Mouse (Mus musculus) macrophage (primary cell): ENCODE measurements around the gene Plk4. TPM values are rescaled to one million over a fixed set of nuclear protein-coding genes. Genes with fewer than 3 reads are reported as not detected.
"Not testable (repeated sequence)": the region's sequence is repeated elsewhere in the genome, so short reads cannot be mapped to it uniquely, and the experiment has no call there.

ENCODE experiments used
- H3K27ac ChIP-seq: fragments of 350-480 bp; formaldehyde crosslinking; 2 replicates; pipeline ENCODE4 v1.9.0; 2021
- H3K36me3 ChIP-seq: fragments of 350-480 bp; formaldehyde crosslinking; 2 replicates; pipeline ENCODE4 v1.9.0; 2021; ENCODE audit errors: inconsistent target
- H3K4me3 ChIP-seq: fragments of 350-480 bp; formaldehyde crosslinking; 2 replicates; pipeline ENCODE4 v1.9.0; 2021; ENCODE audit errors: inconsistent target
- H3K79me2 ChIP-seq: fragments of 350-480 bp; formaldehyde crosslinking; 2 replicates; pipeline ENCODE4 v1.9.0; 2021; ENCODE audit errors: inconsistent target
- WGBS: methylation state at CpG from one replicate; pipeline ENCODE4 v1.1.7; 2026; ENCODE audit warnings: inconsistent platforms; ENCODE audit not compliant: missing documents; 5-methylcytosine and 5-hydroxymethylcytosine counted together
- polyA plus RNA-seq: library from polyadenylated mRNA; stranded (reverse); fragments of 250-400 nt; gene quantifications from 3 replicates; pipeline ENCODE4 v1.2.4, GENCODE M21; 2018; ENCODE audit warnings: inconsistent platforms
- total RNA-seq, 78 experiments: library from RNA; depleted of rRNA; stranded (reverse); fragments of 250-400 nt; gene quantifications; 1 replicate in 9 of 78; 2 replicates in 24 of 78; 3 replicates in 43 of 78; 4 replicates in 2 of 78; pipeline ENCODE4 v1.2.4; 2018; ENCODE audit warnings: inconsistent platforms in 56 of 78

Gene Plk4
- total RNA-seq (2018; cell fraction: chromatin; rRNA removed) = 10 to 100 TPM; 14.8 to 81.6 (median 25.4) TPM
- total RNA-seq (2018; cell fraction: cytosol; rRNA removed) = 10 to 100 TPM in 3 of 26 experiments, 1 to 10 TPM in 23; 3.5 to 11.5 (median 5.8) TPM
- 10 to 100 TPM; 11.9 to 45.1 (median 21.8) TPM for total RNA-seq (2018; cell fraction: nucleus; rRNA removed)
- 2.7 to 9.9 TPM (median 4.5 TPM) in 3 replicates for polyA plus RNA-seq

GRCm38 (mm10) chr3:40799530-40800372 is at the start of gene Plk4:
Gene Plk4 (plus strand): TSS chr3:40800019.
- Histone ChIP-seq H3K36me3 (no peaks in the 10 kb centered on the region), H3K79me2 (peaks cover 43% of the 10 kb centered on the region), H3K4me3 (peak within 1 kb of the TSS; percentile 61), H3K27ac (peak within 1 kb of the TSS; percentile 56)
- WGBS = 2% methylated on average over 65 of the region's 66 CpGs

- Histone ChIP-seq H3K4me3 (no peak overlapping the region), H3K79me2 (no peaks in the 10 kb centered on the region), H3K27ac (no peak overlapping the region), H3K36me3 (peaks cover 23% of the 10 kb centered on the region)
- WGBS = 61% methylated on average over 3 of the region's 3 CpGs
These were observed 39.1 kb upstream of the Plk4 start for GRCm38 (mm10) chr3:40760746-40761145.

- WGBS = 92% methylated on average over 2 of the region's 2 CpGs
These were observed 38.5 kb upstream of the Plk4 start for GRCm38 (mm10) chr3:40761312-40761711.

GRCm38 (mm10) chr3:40793783-40794182 is 6.0 kb upstream of the Plk4 start:
- H3K36me3 ChIP-seq = peaks cover 8% of the 10 kb centered on the region; the same call in 1 of the 2 replicates
- 100% methylated on average over 2 of the region's 2 CpGs for WGBS
- H3K79me2 ChIP-seq = no peaks in the 10 kb centered on the region
- H3K27ac ChIP-seq = no peak overlapping the region
- H3K4me3 ChIP-seq = no peak overlapping the region

More at GRCm38 (mm10) chr3:40761312-40761711, 38.5 kb upstream of the Plk4 start:
- peaks cover 23% of the 10 kb centered on the region for H3K36me3 ChIP-seq
- no peak overlapping the region for H3K4me3 ChIP-seq
- no peaks in the 10 kb centered on the region for H3K79me2 ChIP-seq
- no peak overlapping the region for H3K27ac ChIP-seq

GRCm38 (mm10) chr3:40798054-40798453 is 1.8 kb upstream of the Plk4 start:
- Histone ChIP-seq H3K36me3 (no peaks in the 10 kb centered on the region), H3K79me2 (peaks cover 26% of the 10 kb centered on the region), H3K27ac (no peak overlapping the region), H3K4me3 (no peak overlapping the region)
- WGBS = 100% methylated on average over 1 of the region's 1 CpGs

GRCm38 (mm10) chr3:40798500-40798899 is 1.3 kb upstream of the Plk4 start:
- H3K36me3 ChIP-seq = no peaks in the 10 kb centered on the region

GRCm38 (mm10) chr3:40800373-40800823 is 579 bp downstream of the Plk4 start:
- H3K27ac ChIP-seq = peak overlapping the region; percentile 36; the same call in 1 of the 2 replicates

More at GRCm38 (mm10) chr3:40798500-40798899, 1.3 kb upstream of the Plk4 start:
- Histone ChIP-seq H3K4me3 (no peak overlapping the region), H3K27ac (no peak overlapping the region), H3K79me2 (peaks cover 30% of the 10 kb centered on the region)
- 68% methylated on average over 7 of the region's 7 CpGs for WGBS

GRCm38 (mm10) chr3:40806871-40807270 is 7.1 kb downstream of the Plk4 start:
- 88% methylated on average over 2 of the region's 2 CpGs for WGBS
- H3K4me3 ChIP-seq = no peak overlapping the region
- H3K27ac ChIP-seq = no peak overlapping the region
- H3K36me3 ChIP-seq = 0 out of 2 replicates have a peak, but pooled peaks cover 2% of the 10 kb centered on the region
- peaks cover 61% of the 10 kb centered on the region for H3K79me2 ChIP-seq

More at GRCm38 (mm10) chr3:40800373-40800823, 579 bp downstream of the Plk4 start:
- Histone ChIP-seq H3K79me2 (peaks cover 49% of the 10 kb centered on the region), H3K4me3 (peak overlapping the region; percentile 61), H3K36me3 (no peaks in the 10 kb centered on the region)
- 1% methylated on average over 37 of the region's 37 CpGs for WGBS

GRCm38 (mm10) chr3:40808686-40809085 is 8.9 kb downstream of the Plk4 start:
- Histone ChIP-seq H3K4me3 (no peak overlapping the region), H3K36me3 (0 out of 2 replicates have a peak, but pooled peaks cover 13% of the 10 kb centered on the region), H3K79me2 (peaks cover 43% of the 10 kb centered on the region), H3K27ac (no peak overlapping the region)
- WGBS = 93% methylated on average over 10 of the region's 10 CpGs

- 0 out of 2 replicates have a peak, but pooled peaks cover 13% of the 10 kb centered on the region for H3K36me3 ChIP-seq
- WGBS = 97% methylated on average over 2 of the region's 2 CpGs
- H3K79me2 ChIP-seq = peaks cover 31% of the 10 kb centered on the region
- H3K27ac ChIP-seq = no peak overlapping the region
- no peak overlapping the region for H3K4me3 ChIP-seq
These were observed 10.1 kb downstream of the Plk4 start for GRCm38 (mm10) chr3:40809894-40810293.

GRCm38 (mm10) chr3:40813275-40813674 is 13.5 kb downstream of the Plk4 start:
- Histone ChIP-seq H3K36me3 (0 out of 2 replicates have a peak, but pooled peaks cover 14% of the 10 kb centered on the region), H3K27ac (no peak overlapping the region), H3K4me3 (no peak overlapping the region), H3K79me2 (no peaks in the 10 kb centered on the region; the same call in 1 of the 2 replicates)
- WGBS = 88% methylated on average over 2 of the region's 2 CpGs

- WGBS = 82% methylated on average over 5 of the region's 6 CpGs
These were observed 45.7 kb downstream of the Plk4 start for GRCm38 (mm10) chr3:40845521-40845920.

GRCm38 (mm10) chr3:40846473-40846956 is 46.7 kb downstream of the Plk4 start, which contains the start of gene Mfsd8:
Gene Mfsd8 (minus strand): TSS chr3:40846886.
- peak within 1 kb of the TSS; percentile 70 for H3K4me3 ChIP-seq
- under 1% methylated on average over 33 of the region's 39 CpGs for WGBS
- H3K79me2 ChIP-seq, H3K36me3 ChIP-seq: not testable (repeated sequence)
- H3K27ac ChIP-seq = peak within 1 kb of the TSS; percentile 43

More at GRCm38 (mm10) chr3:40845521-40845920, 45.7 kb downstream of the Plk4 start:
- not testable (repeated sequence) for H3K79me2 ChIP-seq, H3K36me3 ChIP-seq, H3K27ac ChIP-seq
- peak overlapping the region; percentile 61 for H3K4me3 ChIP-seq

- H3K36me3 ChIP-seq, H3K79me2 ChIP-seq: not testable (repeated sequence)
- peak within 1 kb of the TSS; percentile 70 for H3K4me3 ChIP-seq
- WGBS = no CpG with 5 or more reads among the region's 4 CpGs
- peak within 1 kb of the TSS; percentile 43 for H3K27ac ChIP-seq
These were observed 47.0 kb downstream of the Plk4 start, which contains the start of gene Abhd18 for GRCm38 (mm10) chr3:40846957-40847017. Gene Abhd18 (plus strand): TSS chr3:40846970.

GRCm38 (mm10) chr3:40847018-40847417 is 47.2 kb downstream of the Plk4 start:
- H3K4me3 ChIP-seq = peak overlapping the region; percentile 70
- H3K27ac ChIP-seq, H3K79me2 ChIP-seq, H3K36me3 ChIP-seq: not testable (repeated sequence)
- 2% methylated on average over 15 of the region's 21 CpGs for WGBS
